In genomic region chr9:81635109-81635508, GRCm38 (mm10) we compare ENCODE assay signal across 8 mouse cellular contexts. TPM values are rescaled to one million over a fixed set of nuclear protein-coding genes. Genes with fewer than 3 reads are reported as not detected.
DNase-seq lines count a peak whose midpoint lies in the region; ATAC-seq lines count a peak whose summit lies in the region.

No protein-coding gene starts in this region.

- DNase-seq in heart, embryonic 10.5 days (ENCODE audit: low spot score) = peak; percentile 76
- DNase-seq in heart, postnatal 36 days = no peak
- peak; percentile 36 for DNase-seq in Muller cell, postnatal 12 days (ENCODE audit: inconsistent ontology term)
- peak; percentile 53 for DNase-seq in forebrain, embryonic 14.5 days (ENCODE audit: low spot score)
- DNase-seq in kidney, adult 8-10 months = peak; percentile 28 to 47
- peak; percentile 86 for DNase-seq in midbrain, embryonic 11.5 days (ENCODE audit: low spot score, missing footprints)
- no peak for DNase-seq in yolk sac, embryonic 10.5 days (ENCODE audit: low spot score)
- DNase-seq in urinary bladder, postnatal 4 days (ENCODE audit: low spot score in 2 of 2) = no peak

- ATAC-seq in forebrain, embryonic 14.5 days = no peak
- no peak for ATAC-seq in midbrain, embryonic 11.5 days (ENCODE audit: low FRiP score)

- no peak overlapping the region for H3K27ac ChIP-seq in heart, embryonic 10.5 days
- H3K27ac ChIP-seq in forebrain, embryonic 14.5 days (ENCODE audit: low read depth, low read length) = no peak overlapping the region
- H3K27ac ChIP-seq in midbrain, embryonic 11.5 days (ENCODE audit: low read depth, low read length) = no peak overlapping the region

- intact Hi-C loops in heart, postnatal 36 days (cut with DNase I) = no loop called here

- no peak overlapping the region; the same call in 1 of the 2 replicates for H3K4me2 ChIP-seq in forebrain, embryonic 14.5 days (ENCODE audit: low read length)
- H3K4me2 ChIP-seq in midbrain, embryonic 11.5 days = no peak overlapping the region

- H3K9me3 ChIP-seq in heart, embryonic 10.5 days = no peaks in the 10 kb centered on the region
- no peaks in the 10 kb centered on the region for H3K9me3 ChIP-seq in forebrain, embryonic 14.5 days (replicated peaks; ENCODE audit: control insufficient read depth, low read length)
- no peaks in the 10 kb centered on the region for H3K9me3 ChIP-seq in midbrain, embryonic 11.5 days (ENCODE audit: control insufficient read depth, low read length)

- no peaks in the 10 kb centered on the region for H3K36me3 ChIP-seq in heart, embryonic 10.5 days
- no peaks in the 10 kb centered on the region for H3K36me3 ChIP-seq in forebrain, embryonic 14.5 days (ENCODE audit: control insufficient read depth, insufficient read depth, low read length)
- no peaks in the 10 kb centered on the region for H3K36me3 ChIP-seq in midbrain, embryonic 11.5 days (ENCODE audit: control insufficient read depth, insufficient read depth, low read length)

- 9% methylated on average over 8 of the region's 8 CpGs for WGBS in heart, embryonic 10.5 days
- WGBS in forebrain, embryonic 14.5 days = 12% methylated on average over 8 of the region's 8 CpGs
- WGBS in midbrain, embryonic 11.5 days = 14% methylated on average over 8 of the region's 8 CpGs

- peaks cover 22% of the 10 kb centered on the region for H3K4me1 ChIP-seq in heart, embryonic 10.5 days
- peaks cover 6% of the 10 kb centered on the region for H3K4me1 ChIP-seq in forebrain, embryonic 14.5 days (ENCODE audit: control insufficient read depth, insufficient read depth, low read length)
- H3K4me1 ChIP-seq in midbrain, embryonic 11.5 days (ENCODE audit: control insufficient read depth, insufficient read depth, low read length) = peaks cover 8% of the 10 kb centered on the region

- no peak overlapping the region for H3K9ac ChIP-seq in forebrain, embryonic 14.5 days (ENCODE audit: low read length)
- no peak overlapping the region for H3K9ac ChIP-seq in midbrain, embryonic 11.5 days (ENCODE audit: low read length)

- H3K4me3 ChIP-seq in heart, embryonic 10.5 days = no peak overlapping the region
- no peak overlapping the region for H3K4me3 ChIP-seq in forebrain, embryonic 14.5 days (ENCODE audit: low read depth, low read length)
- H3K4me3 ChIP-seq in midbrain, embryonic 11.5 days (ENCODE audit: low read depth, low read length) = no peak overlapping the region

- H3K27me3 ChIP-seq in heart, embryonic 10.5 days (ENCODE audit: insufficient read depth, poor library complexity, severe bottlenecking) = peaks cover 24% of the 10 kb centered on the region
- peaks cover 26% of the 10 kb centered on the region for H3K27me3 ChIP-seq in forebrain, embryonic 14.5 days (replicated peaks; ENCODE audit: control insufficient read depth, insufficient read depth, low read length)
- H3K27me3 ChIP-seq in midbrain, embryonic 11.5 days (ENCODE audit: control insufficient read depth, insufficient read depth, low read length) = peaks cover 24% of the 10 kb centered on the region

RNA-seq across cellular contexts. Expression of gene Htr1b, which starts 1.5 kb away (rescaled TPM):
- 0.58 and 0.74 TPM in 2 replicates for polyA plus RNA-seq in heart, embryonic 10.5 days (2016; fragmentation: Nextera tagmentation; extraction: Ambion mirVana)
- under 1 TPM; 0.28 to 0.51 TPM for total RNA-seq in heart, postnatal 36 days (2021)
- 0.55 and 0.63 TPM in 2 replicates for polyA plus RNA-seq in forebrain, embryonic 14.5 days (2014; fragmentation: Nextera tagmentation; extraction: Ambion mirVana)
- polyA plus RNA-seq in midbrain, embryonic 11.5 days (2014; fragmentation: Nextera tagmentation; extraction: Ambion mirVana) = 0.41 and 0.44 TPM in 2 replicates

Comparison
In these comparisons a context has a peak if more than half of its experiments do, and no peak if none do; other contexts are left out.
1. DNase-seq: peak in heart, embryonic 10.5 days (single experiment), Muller cell, postnatal 12 days (single experiment), forebrain, embryonic 14.5 days (single experiment), kidney, adult 8-10 months (2 of 2) and midbrain, embryonic 11.5 days (single experiment); none in heart, postnatal 36 days (0 of 2), yolk sac, embryonic 10.5 days (single experiment) and urinary bladder, postnatal 4 days (0 of 2).